Mouse (Mus musculus) kidney, postnatal 25 days (tissue): ENCODE data around the gene Popdc3.
"Not testable (repeated sequence)": the region's sequence is repeated elsewhere in the genome, so short reads cannot be mapped to it uniquely, and the experiment has no call there.

ENCODE experiments used
- DNase-seq, 2 experiments: peaks; one replicate each; pipeline ENCODE4 v3.0.0; 2021; ENCODE audit warnings: mixed read lengths in 2 of 2

Gene Popdc3

DNA sequence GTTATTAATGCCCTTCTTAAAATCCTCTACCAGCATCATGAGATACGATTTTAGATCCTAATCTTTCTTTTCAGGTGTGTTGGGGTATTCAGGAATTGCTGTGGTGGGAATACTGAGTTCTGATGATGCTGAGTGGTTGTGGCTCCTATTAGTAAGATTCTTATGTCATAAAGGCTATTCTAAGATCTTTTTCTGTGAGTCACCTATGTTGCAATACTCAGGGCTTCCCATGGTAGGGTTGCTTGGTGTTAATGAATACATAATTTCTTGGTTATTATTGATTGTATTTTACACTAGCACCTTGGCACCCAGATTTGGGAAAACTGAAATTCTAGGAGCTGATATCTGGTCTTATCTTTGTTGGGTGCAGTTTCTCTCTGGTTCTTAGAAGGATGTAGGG is 26.7 kb downstream of the Popdc3 start:
- no peak for DNase-seq

DNA sequence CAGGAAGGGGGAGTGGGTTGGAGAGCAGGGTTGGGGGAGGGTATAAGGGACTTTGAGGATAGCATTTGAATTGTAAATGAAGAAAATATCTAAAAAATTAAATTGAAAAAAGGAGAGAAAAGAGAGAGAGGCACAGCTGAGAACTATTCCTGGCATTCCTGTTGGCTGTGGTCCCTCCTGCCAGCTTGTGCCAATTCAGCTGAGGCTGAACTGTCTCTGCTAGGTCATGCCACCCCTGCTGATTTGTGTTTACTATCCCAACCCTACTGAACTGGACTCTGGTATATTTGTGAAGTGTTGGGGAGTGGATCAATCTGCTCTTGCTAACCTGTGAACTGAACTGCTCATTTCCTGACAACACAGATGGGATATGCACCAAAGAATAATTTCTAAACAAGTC is 32.3 kb downstream of the Popdc3 start:
- DNase-seq, result no peak

DNA sequence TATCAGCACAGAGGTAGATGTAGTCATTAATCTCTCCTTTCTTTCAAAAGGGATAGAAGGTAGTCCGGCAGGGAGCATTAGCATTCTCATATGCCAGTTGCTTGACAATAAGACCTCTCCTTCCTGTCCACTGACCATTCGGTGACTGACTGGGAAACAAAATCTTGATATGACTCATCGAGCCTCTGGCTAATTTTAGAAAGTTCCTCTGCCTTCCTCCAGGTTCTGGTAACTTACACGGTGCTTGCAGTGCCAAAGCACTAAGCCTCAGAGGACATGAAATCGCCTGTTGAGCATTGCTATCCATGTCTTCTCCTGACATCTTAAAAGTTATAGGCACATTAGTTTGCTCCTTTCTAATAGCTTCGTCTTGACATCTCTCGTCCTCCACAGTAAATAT is 38.8 kb downstream of the Popdc3 start:
- DNase-seq, result no peak

DNA sequence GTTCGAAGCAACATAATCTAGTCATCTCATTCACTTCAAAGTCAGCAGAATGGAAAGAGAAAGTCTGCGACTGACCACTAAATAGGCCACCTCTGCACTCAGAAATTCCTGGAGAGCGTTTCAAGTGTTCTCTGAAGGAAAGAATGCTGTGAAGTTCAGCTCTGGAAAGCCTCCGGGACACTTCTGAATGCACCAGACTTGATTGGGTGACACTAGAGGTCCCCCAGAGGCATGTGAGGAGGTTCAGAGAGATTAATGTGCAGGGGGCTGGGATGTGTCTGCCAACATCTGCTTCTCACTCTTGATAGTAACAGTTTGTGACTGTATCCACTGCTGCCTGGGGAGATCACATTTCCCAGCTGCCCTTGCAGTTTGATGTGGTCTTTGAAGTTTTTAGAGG is 52.1 kb downstream of the Popdc3 start:
- DNase-seq, result no peak

DNA sequence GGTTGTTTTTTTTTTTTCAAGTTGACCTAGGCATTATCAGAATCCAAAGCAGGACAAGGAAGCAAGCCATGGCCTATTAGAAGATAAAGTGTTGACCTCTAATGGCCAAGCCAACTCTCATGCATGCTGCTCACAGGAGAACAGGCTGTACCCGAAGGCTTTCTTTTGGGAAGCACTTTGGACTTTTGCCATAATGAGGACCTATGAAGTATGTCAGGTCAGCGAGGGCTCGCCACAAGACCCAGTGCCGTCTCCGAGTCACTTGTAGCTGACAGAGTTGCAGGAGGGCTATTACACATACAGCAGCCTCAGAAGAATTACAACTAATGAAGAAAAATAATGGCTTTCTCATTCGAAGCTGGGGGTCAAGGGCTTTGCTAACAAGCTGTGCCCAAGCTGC is 55.5 kb downstream of the Popdc3 start:
- DNase-seq, result no peak

DNA sequence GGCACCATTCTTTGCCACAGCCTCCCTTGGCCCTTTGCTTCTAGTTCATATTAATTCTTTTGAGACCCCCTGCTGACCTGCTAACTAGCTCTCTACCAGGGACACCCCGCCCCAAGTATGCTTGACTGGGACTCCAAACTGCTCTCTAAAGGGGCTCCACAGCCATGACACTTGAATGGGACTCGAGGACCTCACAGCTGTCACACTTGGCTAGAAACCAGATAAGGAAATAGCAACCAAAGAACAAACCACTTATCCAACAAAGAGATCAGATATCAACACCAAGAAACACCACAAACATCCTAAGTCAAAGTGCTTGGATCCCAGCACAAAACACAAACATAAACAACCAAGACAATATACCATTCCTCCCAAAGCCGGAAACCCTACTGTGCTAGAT is 58.4 kb downstream of the Popdc3 start:
- DNase-seq, result no peak

DNA sequence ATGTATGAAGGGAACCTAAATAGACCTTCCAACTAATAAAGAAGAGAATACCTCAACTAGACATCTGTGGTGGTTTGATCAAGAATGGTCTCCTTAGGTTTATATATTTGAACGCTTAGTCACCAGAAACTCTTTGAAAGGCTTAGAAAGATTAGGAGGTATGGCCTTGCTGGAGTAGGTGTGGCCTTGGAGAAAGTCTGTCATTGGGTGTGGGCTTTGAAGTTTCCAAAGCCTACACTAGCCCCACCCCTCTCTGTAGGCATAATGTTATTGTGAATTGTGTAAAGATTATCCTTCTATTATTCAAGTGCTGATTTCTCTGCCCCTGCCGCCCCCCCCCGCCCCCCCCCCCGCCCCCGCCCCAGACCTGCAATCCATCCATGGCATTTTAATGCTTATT is 59.6 kb downstream of the Popdc3 start:
- DNase-seq, result no peak

DNA sequence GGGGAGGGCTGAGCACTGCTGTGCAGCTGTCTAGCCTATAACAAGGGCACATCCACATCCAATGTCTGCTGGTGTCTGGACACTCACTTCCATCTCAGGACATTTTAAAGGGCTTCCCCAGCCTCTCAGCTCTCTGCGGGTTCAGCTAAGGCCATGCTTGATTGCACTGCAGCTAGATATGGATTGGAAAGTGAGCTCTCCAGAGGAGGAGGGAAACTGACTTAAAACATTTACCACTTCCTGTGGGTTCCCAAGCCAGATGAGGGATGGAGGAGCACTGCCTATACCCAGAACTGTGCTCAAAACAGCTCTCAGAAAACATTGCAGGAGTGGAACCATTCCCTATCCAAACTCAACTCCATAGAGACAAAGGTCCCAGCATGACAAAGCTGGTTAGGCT is 82.6 kb downstream of the Popdc3 start:
- no peak for DNase-seq

DNA sequence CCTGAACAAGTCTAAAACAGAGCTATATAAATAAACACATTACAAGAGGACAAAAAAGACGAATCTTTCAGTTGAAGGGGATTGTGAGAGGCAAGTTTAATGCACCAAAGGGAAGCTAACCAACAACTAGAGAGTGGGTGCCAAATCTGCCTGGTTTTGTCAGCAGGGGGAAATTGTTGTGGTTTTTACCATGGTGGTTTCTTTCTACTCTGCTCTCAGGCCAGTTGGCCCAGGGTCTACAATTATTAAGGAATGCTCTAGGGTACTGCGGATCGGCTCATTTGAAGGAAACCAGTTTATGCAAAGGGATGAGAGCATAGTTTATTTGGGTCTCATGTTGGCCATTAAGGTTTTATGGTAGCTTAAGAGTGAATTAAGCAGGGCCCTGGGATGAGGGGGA is 84.2 kb downstream of the Popdc3 start:
- no peak for DNase-seq

DNA sequence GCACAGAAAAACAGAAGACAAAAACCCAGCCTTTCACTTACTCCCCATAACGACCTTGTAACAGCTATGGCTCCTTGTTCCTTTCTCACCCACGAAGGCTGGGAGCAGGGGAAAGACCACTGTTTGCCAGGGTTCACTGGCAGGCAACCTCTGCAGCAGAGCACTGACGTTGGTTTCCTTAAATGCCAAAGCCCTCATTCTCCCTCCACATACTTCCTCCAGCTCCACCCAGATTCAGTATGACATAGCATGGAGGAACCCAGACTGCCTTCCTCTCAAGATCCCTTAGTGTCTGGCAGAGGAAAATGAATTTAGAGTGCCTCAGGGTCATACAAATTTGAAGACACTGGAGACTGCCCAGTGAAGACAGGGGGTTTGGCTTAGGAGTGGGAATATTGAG is 98.6 kb downstream of the Popdc3 start:
- DNase-seq, result no peak

DNA sequence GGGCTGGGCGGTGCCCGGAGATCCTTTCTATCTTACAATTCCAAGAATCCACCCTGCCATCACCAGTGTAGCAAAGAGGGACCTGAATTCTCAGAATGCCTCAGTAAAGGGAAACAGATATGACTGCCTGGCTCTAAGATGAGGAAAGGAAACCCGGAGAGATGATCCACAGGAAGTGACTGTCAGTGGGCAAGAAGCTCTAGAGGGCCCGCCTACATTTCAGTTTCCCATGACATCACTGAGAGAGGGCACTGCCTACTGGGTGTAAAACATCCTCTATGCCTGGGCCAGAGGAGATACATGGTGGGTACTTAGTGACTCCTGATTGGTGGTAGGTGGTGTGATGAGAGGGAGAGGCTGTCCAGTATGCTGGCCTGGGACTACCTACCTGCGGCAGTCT is 99.1 kb downstream of the Popdc3 start:
- DNase-seq, result no peak

DNA sequence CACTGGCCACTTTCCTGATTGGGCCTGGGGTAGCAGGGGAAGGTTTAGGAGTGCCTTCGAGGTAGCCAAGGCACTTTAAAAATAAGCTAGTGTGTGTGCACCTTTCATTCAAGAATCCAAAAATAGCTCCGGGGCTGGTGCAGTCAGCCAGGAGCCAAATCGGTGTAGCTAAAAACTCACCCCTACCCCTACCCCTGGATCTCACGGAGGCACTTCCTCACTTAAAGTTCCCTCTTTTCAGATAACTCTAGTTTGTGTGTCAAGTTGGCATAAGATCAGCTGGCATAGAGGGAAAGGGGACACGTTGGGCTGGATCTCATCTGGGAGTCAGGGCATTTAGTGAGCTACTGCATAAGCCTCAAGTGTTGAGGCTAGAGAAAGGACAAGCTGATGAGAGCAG is 107.8 kb downstream of the Popdc3 start:
- DNase-seq, result no peak

DNA sequence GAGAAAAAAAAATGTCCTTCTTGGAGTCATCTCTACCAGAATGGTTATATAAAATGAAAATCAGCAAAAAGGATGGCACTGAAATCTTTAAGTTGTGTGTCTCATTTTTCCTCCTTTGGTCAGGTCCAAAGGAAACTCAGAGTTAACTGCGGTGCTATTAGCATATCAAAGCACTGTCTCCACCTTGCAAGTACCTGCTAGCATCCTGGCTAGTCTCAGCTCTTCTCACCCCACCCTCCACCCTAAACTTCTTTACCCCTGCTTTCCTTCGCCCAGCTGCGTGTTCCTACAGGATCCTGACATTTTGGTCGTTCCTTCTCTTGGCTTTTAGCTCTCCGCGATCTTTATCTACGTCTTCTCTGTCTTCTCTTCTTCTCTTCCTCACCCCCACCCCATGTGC is 110.5 kb downstream of the Popdc3 start:
- DNase-seq, result no peak

DNA sequence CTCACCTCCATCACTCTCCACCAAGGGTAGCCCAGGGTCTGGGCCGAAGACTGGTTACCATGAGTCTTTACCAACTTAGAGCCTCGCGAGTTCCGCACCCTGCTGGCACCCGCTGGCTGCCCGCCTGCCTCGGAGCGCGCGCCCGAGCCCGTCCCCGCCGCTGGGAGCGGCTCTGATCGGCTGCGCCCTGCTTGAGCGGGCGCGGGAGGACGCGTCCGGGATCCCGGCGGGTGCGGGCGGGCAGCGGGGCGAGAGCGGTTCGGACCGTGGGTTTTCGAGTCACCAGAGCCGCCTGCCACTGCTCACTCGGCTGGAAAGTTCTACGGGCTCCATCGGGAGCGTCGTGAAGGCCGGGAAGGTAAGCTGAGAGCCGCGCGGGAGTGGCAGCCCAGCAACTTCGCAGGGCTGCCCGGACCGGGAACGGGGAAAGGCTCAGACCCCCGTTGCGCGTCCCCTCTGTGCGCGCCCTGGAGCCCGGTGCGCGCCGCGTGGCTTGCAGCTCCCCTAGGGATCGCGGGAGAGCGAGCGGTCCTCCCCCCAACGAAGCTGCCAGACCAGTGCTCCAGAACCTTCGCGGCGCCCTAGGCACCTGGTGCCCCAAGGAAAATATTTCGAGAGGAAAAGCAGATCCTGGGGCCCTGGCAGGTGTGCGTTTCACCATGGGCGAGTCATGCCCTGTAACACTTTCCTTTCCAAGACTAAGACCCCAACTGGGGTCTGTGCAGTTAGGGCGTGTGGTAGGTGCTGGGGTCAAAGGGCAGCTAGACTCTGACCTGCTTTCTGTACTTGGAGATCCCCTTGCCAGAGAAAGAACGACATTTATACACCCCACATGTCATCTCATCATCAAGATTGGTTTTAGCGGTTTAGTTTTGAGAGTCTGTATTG is 111.6 kb downstream of the Popdc3 start:
- no peak for DNase-seq

DNA sequence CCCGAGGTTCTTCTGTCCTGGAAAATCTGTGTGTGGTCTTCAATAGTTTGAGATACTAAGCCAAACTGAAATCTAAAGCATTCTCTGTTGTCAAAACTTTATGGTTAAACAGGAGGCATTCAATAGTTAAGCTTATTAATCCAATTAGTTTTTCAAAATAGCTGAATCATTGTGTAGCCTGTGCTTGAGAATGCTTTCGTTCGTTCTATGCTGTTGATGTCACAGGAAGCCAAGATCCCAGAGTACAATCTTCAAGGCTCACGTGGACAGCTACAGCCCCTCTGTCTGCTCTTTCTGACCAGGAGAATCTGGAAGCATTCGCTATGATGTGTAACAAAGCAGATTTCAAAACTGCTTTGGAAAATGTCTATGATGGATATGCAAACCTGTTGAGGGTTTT is 112.7 kb downstream of the Popdc3 start:
- DNase-seq, result no peak

DNA sequence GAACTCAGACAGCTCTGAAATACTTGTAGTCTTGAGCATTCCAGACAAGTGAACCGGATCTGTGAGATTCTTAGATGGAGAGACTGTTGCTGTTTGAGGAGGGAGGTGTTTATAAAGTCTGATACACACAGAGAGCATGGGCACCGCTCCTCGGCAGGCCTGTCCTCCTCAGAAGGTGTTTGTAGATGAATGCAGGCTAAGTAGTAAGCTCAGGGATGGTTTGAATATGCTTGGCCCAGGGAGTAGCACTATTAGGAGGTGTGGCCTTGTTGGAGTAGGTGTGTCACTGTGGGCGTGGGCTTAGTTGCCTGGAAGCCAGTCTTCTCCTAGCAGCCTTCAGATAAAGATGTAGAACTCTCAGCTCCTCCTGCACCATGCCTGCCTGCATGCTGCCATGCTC is 114.3 kb downstream of the Popdc3 start:
- not testable (repeated sequence) for DNase-seq

DNA sequence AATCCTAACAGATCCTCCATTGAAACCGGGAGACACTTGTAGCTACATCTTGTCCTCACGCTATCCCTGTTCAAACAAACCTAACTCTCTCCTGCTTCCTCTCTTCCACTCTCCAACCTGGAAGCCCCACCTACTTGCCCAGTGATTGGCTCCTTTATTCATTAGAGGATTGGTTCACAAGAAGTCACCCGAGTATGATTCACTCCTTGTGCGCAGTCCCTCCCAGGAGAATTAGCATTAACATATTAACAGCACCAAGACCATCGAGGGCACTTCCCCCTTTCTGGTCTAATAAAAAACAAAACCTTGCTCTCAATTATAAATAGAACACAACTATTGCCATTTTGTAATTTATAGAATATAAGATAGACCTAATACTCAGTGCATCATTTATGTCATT is 117.2 kb downstream of the Popdc3 start:
- no peak for DNase-seq

DNA sequence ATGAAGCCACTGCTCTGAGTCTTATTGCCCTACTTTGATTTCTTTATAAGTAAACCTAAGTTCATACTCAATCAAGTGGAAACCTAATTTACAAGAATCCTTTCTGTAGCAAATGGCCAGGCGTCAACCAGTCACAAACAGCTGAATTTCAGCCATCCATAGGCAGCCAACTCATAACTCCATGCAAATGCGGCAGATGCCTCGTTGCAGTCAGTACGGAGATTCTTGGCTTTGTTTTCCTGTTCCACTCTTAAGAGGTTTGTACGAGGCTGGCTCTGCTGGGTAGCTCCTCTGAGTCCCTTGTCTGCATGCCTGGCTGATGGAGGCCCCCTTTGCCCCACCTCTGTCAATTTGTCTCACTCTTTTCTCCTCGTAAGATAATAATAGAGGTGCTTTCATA is 120.6 kb downstream of the Popdc3 start:
- no peak for DNase-seq

DNA sequence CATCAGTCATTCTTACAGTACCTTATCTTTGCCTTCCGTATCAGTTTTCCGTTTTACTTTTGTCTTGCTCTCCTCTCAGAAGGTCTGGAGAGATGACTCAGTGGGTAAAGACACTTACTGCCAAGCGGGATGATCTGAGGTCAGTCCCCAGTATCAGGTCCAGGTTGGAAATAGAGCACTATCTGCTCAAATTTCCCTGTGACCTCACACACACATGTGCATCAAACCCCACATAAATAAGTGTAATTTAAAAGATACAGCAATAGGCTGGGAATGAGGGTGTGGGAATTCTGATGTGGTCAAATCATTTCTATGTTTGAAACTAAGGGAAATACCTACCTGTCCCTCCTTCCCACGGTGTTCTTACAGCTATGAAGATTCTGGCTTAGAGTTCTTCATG is 121.6 kb downstream of the Popdc3 start:
- no peak for DNase-seq

DNA sequence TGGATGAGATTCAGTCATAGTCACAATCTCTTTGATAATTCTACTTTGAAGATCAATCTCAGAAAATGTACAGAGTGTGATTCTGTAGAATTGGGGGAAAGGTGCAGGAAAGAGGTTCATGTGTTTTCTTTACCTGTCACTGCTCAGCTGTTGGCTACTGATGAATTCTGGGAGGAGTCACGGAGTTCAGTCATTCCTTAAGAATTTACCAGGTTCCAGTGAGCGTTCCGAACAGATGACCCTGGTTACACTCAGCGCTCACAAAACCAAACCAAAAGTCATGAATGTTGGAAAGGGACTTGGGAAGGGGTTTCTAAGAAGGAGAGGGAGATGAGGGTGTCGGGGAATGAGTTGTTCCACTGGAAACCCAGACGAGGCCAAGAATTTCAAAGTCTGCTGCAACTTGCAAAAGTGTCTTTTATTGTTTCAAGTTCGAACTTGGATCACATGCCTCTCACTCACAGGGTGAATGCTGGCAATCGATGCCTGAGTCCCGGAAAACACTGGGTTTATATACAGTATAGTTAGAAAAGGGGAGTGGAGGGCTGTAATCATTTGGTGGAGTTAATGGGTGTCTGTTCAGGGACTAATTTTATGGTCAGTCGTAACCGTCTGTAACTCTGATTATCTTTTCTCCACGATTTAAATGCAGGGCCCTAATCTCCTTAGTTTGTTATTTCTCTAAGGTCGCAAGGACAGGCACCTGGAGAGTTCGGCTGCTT is 125.6 kb downstream of the Popdc3 start:
- no peak for DNase-seq

DNA sequence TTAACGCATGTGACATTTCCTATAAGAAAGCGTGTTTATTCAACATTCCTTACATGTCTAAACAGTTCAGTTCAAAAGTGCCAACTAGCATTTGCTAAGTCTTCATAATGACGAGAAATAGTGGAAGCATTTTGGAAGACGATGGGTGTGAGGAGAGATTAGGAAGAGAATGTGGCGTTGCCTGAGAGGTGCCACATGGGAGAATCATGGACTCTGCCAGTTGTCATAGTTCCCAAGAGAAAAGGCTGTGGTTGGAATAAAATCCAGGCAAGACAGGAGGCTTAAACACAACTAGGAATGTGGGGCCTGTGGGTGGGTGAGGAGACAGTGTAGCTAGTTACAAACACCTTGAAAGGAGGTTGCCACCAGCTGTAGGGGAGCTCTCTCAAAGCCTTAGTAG is 127.3 kb downstream of the Popdc3 start:
- no peak for DNase-seq

DNA sequence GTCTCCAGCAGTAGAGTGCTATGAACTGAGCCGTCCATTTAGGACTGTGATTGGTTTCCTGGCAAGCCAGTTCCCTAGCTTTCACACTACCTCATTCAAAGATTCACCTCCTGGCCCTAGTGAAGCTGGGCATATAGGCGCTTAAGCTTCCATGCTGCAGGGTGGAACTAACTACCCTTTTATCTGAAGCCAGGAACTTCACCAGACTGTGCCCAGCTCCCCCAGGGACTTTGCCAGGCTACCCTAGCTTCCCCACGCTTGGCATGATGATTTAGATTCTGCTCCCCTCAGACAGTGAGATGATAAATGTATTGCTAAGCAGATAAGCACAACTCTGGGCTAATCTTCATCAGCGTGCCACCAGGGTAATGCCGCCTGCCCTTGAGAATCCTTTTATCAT is 133.2 kb downstream of the Popdc3 start:
- DNase-seq, result no peak

DNA sequence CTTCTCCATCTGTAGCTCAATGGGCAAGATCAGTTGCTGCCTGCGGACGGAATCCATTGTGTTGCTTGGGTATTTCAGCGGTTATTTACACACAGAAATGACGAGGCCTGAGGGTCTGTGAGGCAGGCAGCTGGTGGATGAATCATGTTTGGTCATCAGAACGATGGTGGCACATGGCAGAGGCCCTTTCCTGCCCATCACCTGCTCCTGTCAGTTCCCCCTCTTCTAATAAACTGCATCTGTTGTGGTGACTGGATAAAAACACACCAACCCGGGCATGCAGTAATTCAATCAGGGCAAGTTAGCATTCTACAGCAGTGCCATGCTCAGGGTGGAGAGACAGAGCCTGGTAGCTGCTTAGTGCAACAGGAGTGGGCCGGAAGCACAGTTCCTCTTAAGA is 133.7 kb downstream of the Popdc3 start:
- no peak for DNase-seq

DNA sequence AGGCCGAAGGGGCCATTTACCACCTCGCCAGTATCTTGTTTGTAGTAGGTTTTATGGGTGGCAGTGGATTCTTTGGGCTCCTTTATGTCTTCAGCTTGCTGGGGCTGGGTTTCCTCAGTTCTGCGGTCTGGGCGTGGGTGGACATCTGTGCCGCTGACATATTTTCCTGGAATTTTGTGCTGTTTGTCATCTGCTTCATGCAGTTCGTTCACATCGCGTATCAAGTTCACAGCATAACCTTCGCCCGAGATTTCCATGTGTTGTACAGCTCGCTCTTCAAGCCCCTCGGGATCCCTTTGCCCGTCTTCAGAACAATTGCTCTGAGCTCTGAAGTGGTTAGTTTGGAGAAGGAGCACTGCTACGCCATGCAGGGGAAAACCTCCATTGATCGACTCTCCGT is 137.0 kb downstream of the Popdc3 start:
- DNase-seq, result no peak

DNA sequence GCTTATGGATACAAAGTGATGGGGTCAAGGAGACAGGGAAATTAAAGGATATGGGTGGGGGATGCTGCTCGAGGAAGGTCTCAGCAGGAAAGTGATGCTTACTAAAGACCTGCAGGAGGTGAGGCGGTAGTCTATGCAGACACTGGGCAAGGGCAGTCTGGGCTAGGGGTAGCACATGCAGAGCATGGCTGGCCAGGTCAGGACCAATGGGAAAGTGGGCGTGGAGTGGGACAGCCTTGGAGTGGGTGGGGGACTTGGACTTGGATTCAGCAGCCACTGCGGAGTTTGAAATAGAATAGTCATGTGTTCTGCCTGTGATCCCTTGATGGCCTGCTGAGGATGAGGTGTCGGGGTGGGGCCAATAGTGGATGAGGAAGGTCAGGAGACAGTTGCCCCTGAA is 141.0 kb downstream of the Popdc3 start:
- DNase-seq, result no peak
